Comparison of ENCODE assay signal across 25 mouse cellular contexts in the genomic region with DNA sequence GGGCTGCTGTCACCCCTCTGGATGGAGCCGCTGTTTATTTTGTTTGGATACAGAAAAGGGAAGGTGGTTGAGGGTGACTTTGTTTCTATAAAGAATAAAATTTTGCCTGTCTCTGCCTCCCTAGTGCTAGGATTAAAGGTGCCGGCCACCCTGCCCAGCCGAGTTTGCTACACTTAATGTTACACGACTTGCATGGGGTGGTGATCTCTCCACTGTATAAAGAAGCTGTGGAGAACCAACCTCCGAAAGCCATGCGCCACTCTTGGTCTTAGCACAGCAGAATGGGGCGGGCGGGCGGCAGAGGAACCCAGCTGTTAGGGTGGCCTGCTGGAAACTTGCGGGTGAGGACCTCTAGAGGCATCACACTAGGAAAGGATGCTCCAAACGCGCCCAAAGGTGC. TPM values are rescaled to one million over a fixed set of nuclear protein-coding genes. Genes with fewer than 3 reads are reported as not detected.
DNase-seq lines count a peak whose midpoint lies in the region; ATAC-seq and TF ChIP-seq lines count a peak whose summit lies in the region.
"Had no signal": no experiment of that assay in that cellular context is flagged by ENCODE, and none has a peak within 500 bp of the region (broad histone marks: within the 10 kb centered on the region; RNA-seq: fewer than 3 reads in every experiment).

No protein-coding gene starts in this region.

- H3K4me3 ChIP-seq in intestine, embryonic 14.5 days (ENCODE audit: low read depth, low read length): no peak overlapping the region
- H3K4me3 ChIP-seq in intestine, embryonic 16.5 days (ENCODE audit: low read length): no peak overlapping the region
- no peak overlapping the region for H3K4me3 ChIP-seq in lung, postnatal 0 days (ENCODE audit: low read depth, low read length)
- H3K4me3 ChIP-seq in lung, adult 2 months (replicated peaks; ENCODE audit: extremely low read depth, low read depth, low read length): no peak overlapping the region
- H3K4me3 ChIP-seq in stomach, embryonic 16.5 days (replicated peaks; ENCODE audit: low read length): no peak overlapping the region
- H3K4me3 ChIP-seq: heart, adult 2 months had no signal

- no peaks in the 10 kb centered on the region for H3K27me3 ChIP-seq in intestine, embryonic 14.5 days (replicated peaks; ENCODE audit: control insufficient read depth, insufficient read depth, low read length)
- H3K27me3 ChIP-seq in intestine, embryonic 16.5 days (replicated peaks; ENCODE audit: control insufficient read depth, insufficient read depth, low read length): no peaks in the 10 kb centered on the region
- H3K27me3 ChIP-seq in lung, postnatal 0 days (replicated peaks; ENCODE audit: insufficient read depth, low read length): no peaks in the 10 kb centered on the region
- H3K27me3 ChIP-seq in stomach, embryonic 16.5 days (ENCODE audit: control insufficient read depth, insufficient read depth, low read length): no peaks in the 10 kb centered on the region

- no peak for DNase-seq in intestine, embryonic 14.5 days (ENCODE audit: low spot score)
- DNase-seq in lung, postnatal 0 days (ENCODE audit: low spot score): no peak
- no peak for DNase-seq in lung, adult 2 months
- peak; percentile 41 for DNase-seq in ZHBTc4 (ENCODE audit: low read depth, low spot score)
- DNase-seq in layer of hippocampus, adult 9-11 months: no peak
- DNase-seq: adrenal gland, postnatal 25 days; cerebellum, adult 8-10 months; gastrocnemius, postnatal 25 days; heart, adult 2 months; heart, postnatal 4 days; kidney, adult 11 months; kidney, postnatal 14 days; layer of hippocampus, postnatal 36 days; lung, postnatal 10 days; right cerebral cortex, postnatal 25 days; spleen, adult 18-20 months had no signal

- 0 out of 2 replicates have a peak overlapping the region, but pooled peaks have one; percentile 13 for H3K4me2 ChIP-seq in intestine, embryonic 14.5 days (ENCODE audit: low read length)
- no peak overlapping the region for H3K4me2 ChIP-seq in intestine, embryonic 16.5 days (ENCODE audit: low read depth, low read length)
- no peak overlapping the region for H3K4me2 ChIP-seq in lung, postnatal 0 days (replicated peaks; ENCODE audit: low read depth, low read length)
- 0 out of 2 replicates have a peak overlapping the region, but pooled peaks have one; percentile 78 for H3K4me2 ChIP-seq in stomach, embryonic 16.5 days (ENCODE audit: low read depth, low read length)

- H3K4me1 ChIP-seq in intestine, embryonic 14.5 days (replicated peaks; ENCODE audit: control insufficient read depth, insufficient read depth, low read length): peaks cover 15% of the 10 kb centered on the region; the same call in 1 of the 2 replicates
- peaks cover 24% of the 10 kb centered on the region for H3K4me1 ChIP-seq in intestine, embryonic 16.5 days (ENCODE audit: control insufficient read depth, insufficient read depth, low read length)
- 0 out of 2 replicates have a peak, but pooled peaks cover 4% of the 10 kb centered on the region for H3K4me1 ChIP-seq in lung, postnatal 0 days (ENCODE audit: insufficient read depth, low read depth, low read length)
- H3K4me1 ChIP-seq in lung, adult 2 months (ENCODE audit: control insufficient read depth, insufficient read depth, low read length): peaks cover 10% of the 10 kb centered on the region
- H3K4me1 ChIP-seq in stomach, embryonic 16.5 days (ENCODE audit: control insufficient read depth, insufficient read depth, low read length): peaks cover 26% of the 10 kb centered on the region

- H3K36me3 ChIP-seq in intestine, embryonic 14.5 days (ENCODE audit: control insufficient read depth, insufficient read depth, low read length): no peaks in the 10 kb centered on the region
- H3K36me3 ChIP-seq in intestine, embryonic 16.5 days (ENCODE audit: control insufficient read depth, insufficient read depth, low read length): no peaks in the 10 kb centered on the region
- H3K36me3 ChIP-seq in lung, postnatal 0 days (ENCODE audit: insufficient read depth, low read length): no peaks in the 10 kb centered on the region
- no peaks in the 10 kb centered on the region for H3K36me3 ChIP-seq in stomach, embryonic 16.5 days (ENCODE audit: control insufficient read depth, insufficient read depth, low read length)
- H3K36me3 ChIP-seq: forebrain, embryonic 10.5 days; heart, embryonic 15.5 days; hindbrain, embryonic 15.5 days; limb, embryonic 15.5 days; midbrain, embryonic 10.5 days; neural tube, embryonic 13.5 days had no signal

- WGBS in intestine, embryonic 14.5 days: 63% methylated on average over 12 of the region's 12 CpGs
- whole genome bisulfite sequencing in intestine, embryonic 16.5 days: 69% methylated on average over 12 of the region's 12 CpGs
- 55% methylated on average over 12 of the region's 12 CpGs for WGBS in lung, postnatal 0 days
- WGBS in lung, adult 2 months: 69% methylated on average over 12 of the region's 12 CpGs
- 62% methylated on average over 12 of the region's 12 CpGs for WGBS in stomach, embryonic 16.5 days

- H3K27ac ChIP-seq in intestine, embryonic 14.5 days (ENCODE audit: low read depth): no peak overlapping the region
- H3K27ac ChIP-seq in intestine, embryonic 16.5 days (ENCODE audit: low read length): no peak overlapping the region
- no peak overlapping the region for H3K27ac ChIP-seq in lung, postnatal 0 days (ENCODE audit: low read length)
- no peak overlapping the region for H3K27ac ChIP-seq in stomach, embryonic 16.5 days (ENCODE audit: low read length)
- H3K27ac ChIP-seq: heart, adult 2 months; heart, embryonic 15.5 days; hindbrain, embryonic 15.5 days; limb, embryonic 15.5 days; liver, embryonic 14.5 days; midbrain, embryonic 10.5 days; neural tube, embryonic 13.5 days had no signal

- TF ChIP-seq CTCF in lung, postnatal 0 days (IDR thresholded peaks at IDR 0.05): 0 out of 2 replicates have a peak, but pooled peaks have one; percentile 1
- no peak for TF ChIP-seq CTCF in lung, adult 2 months (IDR thresholded peaks at IDR 0.05; ENCODE audit: insufficient read depth, low read length)

- no peak for TF ChIP-seq EP300 in lung, postnatal 0 days (IDR thresholded peaks at IDR 0.05)

- no peaks in the 10 kb centered on the region for H3K9me3 ChIP-seq in intestine, embryonic 14.5 days (ENCODE audit: control insufficient read depth, low read length)
- no peaks in the 10 kb centered on the region for H3K9me3 ChIP-seq in intestine, embryonic 16.5 days (ENCODE audit: control insufficient read depth, low read length)
- no peaks in the 10 kb centered on the region for H3K9me3 ChIP-seq in lung, postnatal 0 days (ENCODE audit: low read length)
- H3K9me3 ChIP-seq in stomach, embryonic 16.5 days (replicated peaks; ENCODE audit: control insufficient read depth, low read length): no peaks in the 10 kb centered on the region
- H3K9me3 ChIP-seq: heart, embryonic 15.5 days; hindbrain, embryonic 15.5 days; limb, embryonic 15.5 days; midbrain, embryonic 10.5 days; neural tube, embryonic 13.5 days had no signal

- no peak for ATAC-seq in intestine, embryonic 14.5 days (replicated peaks; ENCODE audit: low FRiP score, low TSS enrichment, low read depth)
- ATAC-seq in intestine, embryonic 16.5 days: no peak
- no peak for ATAC-seq in lung, postnatal 0 days
- ATAC-seq in stomach, embryonic 16.5 days (ENCODE audit: insufficient read depth, low FRiP score): no peak

- no peak overlapping the region for H3K9ac ChIP-seq in intestine, embryonic 14.5 days (ENCODE audit: low read length)
- no peak overlapping the region for H3K9ac ChIP-seq in intestine, embryonic 16.5 days (ENCODE audit: low read depth, low read length)
- H3K9ac ChIP-seq in lung, postnatal 0 days (replicated peaks; ENCODE audit: low read depth): no peak overlapping the region
- H3K9ac ChIP-seq in stomach, embryonic 16.5 days (ENCODE audit: low read length): no peak overlapping the region
- H3K9ac ChIP-seq: hindbrain, embryonic 15.5 days; liver, embryonic 14.5 days had no signal

- no peak for TF ChIP-seq POLR2A in lung, adult 2 months (IDR thresholded peaks at IDR 0.05; ENCODE audit: borderline replicate concordance, extremely low read depth, low read depth, low read length)

RNA-seq across cellular contexts. Expression of gene Synj2, which starts 1.2 kb away (rescaled TPM):
- 9.0 and 10.0 TPM in 2 replicates for polyA plus RNA-seq in intestine, embryonic 14.5 days (2014; fragmentation: Nextera tagmentation; extraction: Ambion mirVana)
- 3.5 and 4.0 TPM in 2 replicates for polyA plus RNA-seq in intestine, embryonic 16.5 days (2015; fragmentation: Nextera tagmentation; extraction: Ambion mirVana)
- polyA plus RNA-seq in lung, postnatal 0 days (2015; fragmentation: Nextera tagmentation; extraction: Ambion mirVana): 1.8 and 2.1 TPM in 2 replicates
- polyA plus RNA-seq in lung, adult 2 months (2012; rRNA removed): 7.1 and 10.9 TPM in 2 replicates
- 6.4 and 6.7 TPM in 2 replicates for polyA plus RNA-seq in stomach, embryonic 16.5 days (2015; fragmentation: Nextera tagmentation; extraction: Ambion mirVana)

Comparison
In these comparisons a context has a peak if more than half of its experiments do, and no peak if none do; other contexts are left out.
1. H3K4me2 ChIP-seq: peak in intestine, embryonic 14.5 days (single experiment) and stomach, embryonic 16.5 days (single experiment); none in intestine, embryonic 16.5 days (single experiment) and lung, postnatal 0 days (single experiment).